15 mouse cellular contexts compared by ENCODE assay signal in genomic region chr19:3847711-3848110, GRCm38 (mm10).
"Had no signal": no experiment of that assay in that cellular context is flagged by ENCODE, and none has a peak within 500 bp of the region (broad histone marks: within the 10 kb centered on the region; RNA-seq: fewer than 3 reads in every experiment).

No protein-coding gene starts in this region.

- H3K9ac ChIP-seq: liver, embryonic 13.5 days; midbrain, embryonic 13.5 days; neural tube, embryonic 13.5 days; stomach, embryonic 15.5 days had no signal

- H3K27me3 ChIP-seq: liver, embryonic 13.5 days; midbrain, embryonic 13.5 days; neural tube, embryonic 13.5 days; stomach, embryonic 15.5 days had no signal

- H3K27ac ChIP-seq: left cerebral cortex, adult 2 months; liver, embryonic 13.5 days; midbrain, embryonic 10.5 days; midbrain, embryonic 13.5 days; neural tube, embryonic 13.5 days; stomach, embryonic 15.5 days had no signal

- ATAC-seq: midbrain, embryonic 13.5 days; midbrain, embryonic 16.5 days had no signal

- H3K9me3 ChIP-seq: liver, embryonic 13.5 days; megakaryocyte, embryonic 14.5 days; midbrain, embryonic 10.5 days; midbrain, embryonic 13.5 days; neural tube, embryonic 13.5 days; stomach, embryonic 15.5 days had no signal

- H3K4me2 ChIP-seq: liver, embryonic 13.5 days; midbrain, embryonic 13.5 days; neural tube, embryonic 13.5 days; stomach, embryonic 15.5 days had no signal

- DNase-seq: layer of hippocampus, postnatal 36 days; liver, embryonic 13.5 days; lung, adult 2 months; retina, postnatal 1 day; right cerebral cortex, postnatal 25 days; spleen, adult 18-20 months; thymus, postnatal 25 days had no signal

- H3K4me3 ChIP-seq: left cerebral cortex, adult 2 months; liver, embryonic 13.5 days; megakaryocyte, embryonic 14.5 days; midbrain, embryonic 10.5 days; midbrain, embryonic 13.5 days; myocyte; neural tube, embryonic 13.5 days; stomach, embryonic 15.5 days had no signal

- H3K36me3 ChIP-seq: liver, embryonic 13.5 days; midbrain, embryonic 10.5 days; midbrain, embryonic 13.5 days; neural tube, embryonic 13.5 days; stomach, embryonic 15.5 days had no signal
